Mouse (Mus musculus) forebrain, postnatal 0 days (tissue): ENCODE data around the gene Galk1. TPM values are rescaled to one million over a fixed set of nuclear protein-coding genes. Genes with fewer than 3 reads are reported as not detected.

Source experiments
- ATAC-seq: fragments of 200-750 bp; cut with Nextera tagmentation; 2 replicates; pipeline ENCODE4 v1.8.0; 2017; ENCODE audit warnings: mild to moderate bottlenecking, moderate library complexity
- DNase-seq: peaks from one replicate; pipeline ENCODE4 v3.0.0-alpha.2; 2015
- H3K27ac ChIP-seq: fragments of 300-500 bp; sonication (generic); 2 replicates; pipeline ENCODE4 v1.5.1; 2014; ENCODE audit warnings: low read depth, mild to moderate bottlenecking, antibody characterized with exemption, low read length, moderate library complexity, mixed read lengths
- H3K27me3 ChIP-seq: fragments of 300-500 bp; sonication (generic); 2 replicates; pipeline ENCODE4 v1.6.1; 2014; ENCODE audit warnings: mild to moderate bottlenecking, low read length, mixed read lengths; ENCODE audit not compliant: insufficient read depth
- H3K36me3 ChIP-seq: fragments of 300-500 bp; sonication (generic); 2 replicates; pipeline ENCODE4 v1.6.1; 2014; ENCODE audit warnings: mild to moderate bottlenecking, moderate library complexity; ENCODE audit not compliant: insufficient read depth
- H3K4me1 ChIP-seq: fragments of 300-500 bp; sonication (generic); 2 replicates; pipeline ENCODE4 v1.6.1; 2014; ENCODE audit warnings: antibody characterized with exemption; ENCODE audit not compliant: insufficient read depth
- H3K4me2 ChIP-seq: fragments of 300-500 bp; sonication (generic); 2 replicates; pipeline ENCODE4 v1.6.1; 2014; ENCODE audit warnings: low read depth, mild to moderate bottlenecking, moderate library complexity
- H3K4me3 ChIP-seq: fragments of 300-500 bp; sonication (generic); 2 replicates; pipeline ENCODE4 v1.5.1; 2014; ENCODE audit warnings: low read depth, low read length, mixed read lengths
- H3K9ac ChIP-seq: fragments of 300-500 bp; sonication (generic); 2 replicates; pipeline ENCODE4 v1.6.1; 2014; ENCODE audit warnings: mild to moderate bottlenecking
- H3K9me3 ChIP-seq: fragments of 300-500 bp; sonication (generic); 2 replicates; pipeline ENCODE4 v1.6.1; 2016; ENCODE audit warnings: low read length
- CTCF ChIP-seq: sonication (generic); IDR thresholded peaks from 2 replicates; pipeline ENCODE4 v1.5.1; 2016; ENCODE audit warnings: antibody characterized with exemption, control low read depth, low read depth
- WGBS: fragments of 180-500 bp; shearing (Covaris S2); extraction: QIAGEN DNeasy Blood & Tissue Kit; methylation state at CpG from one replicate; pipeline ENCODE4 v1.1.7; 2014; 5-methylcytosine and 5-hydroxymethylcytosine counted together
- polyA plus RNA-seq: library from polyadenylated mRNA; unstranded; fragments of >200 nt; fragmentation: Nextera tagmentation; extraction: Ambion mirVana; gene quantifications from 2 replicates; pipeline ENCODE4 v1.2.1, GENCODE M21; 2015
- total RNA-seq: library from RNA; depleted of rRNA; stranded (reverse); fragments of >200 nt; gene quantifications from 2 replicates; pipeline ENCODE4 v1.2.3, GENCODE M21; 2014

The Galk1 gene
- total and polyA plus RNA-seq, 2 experiments from 2014 or later: 42.6 to 61.1 TPM

DNA sequence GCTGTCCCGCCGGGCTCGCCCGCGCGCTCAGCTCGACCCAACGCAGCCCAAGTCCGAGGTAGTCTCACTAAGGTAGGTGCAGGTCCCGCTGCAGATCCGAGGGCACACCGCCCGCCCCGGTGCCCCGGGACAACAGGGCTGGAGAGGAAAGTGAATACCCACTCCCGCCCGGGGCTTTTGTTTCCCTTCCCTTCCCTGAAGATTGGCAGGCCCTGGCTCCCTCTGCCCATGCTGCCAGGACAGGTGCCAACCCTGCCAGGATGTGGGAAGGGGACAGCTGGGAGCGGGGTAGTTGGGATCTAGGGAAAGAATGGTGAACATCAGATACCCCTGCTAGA, 37.5 kb downstream of the Galk1 start:
- no peak overlapping the region for H3K27ac ChIP-seq
- H3K36me3 ChIP-seq: no peaks in the 10 kb centered on the region
- H3K27me3 ChIP-seq: peaks cover 15% of the 10 kb centered on the region
- H3K4me1 ChIP-seq: 0 out of 2 replicates have a peak, but pooled peaks cover 4% of the 10 kb centered on the region
- no peaks in the 10 kb centered on the region for H3K9me3 ChIP-seq
- ATAC-seq: no peak
- 3% methylated on average over 18 of the region's 18 CpGs for WGBS
- H3K4me2 ChIP-seq: peak overlapping the region; percentile 66
- H3K9ac ChIP-seq: 0 out of 2 replicates have a peak overlapping the region, but pooled peaks have one; percentile 28
- peak; percentile 25 for DNase-seq
- no peak for TF ChIP-seq CTCF
- H3K4me3 ChIP-seq: peak overlapping the region; percentile 34

DNA sequence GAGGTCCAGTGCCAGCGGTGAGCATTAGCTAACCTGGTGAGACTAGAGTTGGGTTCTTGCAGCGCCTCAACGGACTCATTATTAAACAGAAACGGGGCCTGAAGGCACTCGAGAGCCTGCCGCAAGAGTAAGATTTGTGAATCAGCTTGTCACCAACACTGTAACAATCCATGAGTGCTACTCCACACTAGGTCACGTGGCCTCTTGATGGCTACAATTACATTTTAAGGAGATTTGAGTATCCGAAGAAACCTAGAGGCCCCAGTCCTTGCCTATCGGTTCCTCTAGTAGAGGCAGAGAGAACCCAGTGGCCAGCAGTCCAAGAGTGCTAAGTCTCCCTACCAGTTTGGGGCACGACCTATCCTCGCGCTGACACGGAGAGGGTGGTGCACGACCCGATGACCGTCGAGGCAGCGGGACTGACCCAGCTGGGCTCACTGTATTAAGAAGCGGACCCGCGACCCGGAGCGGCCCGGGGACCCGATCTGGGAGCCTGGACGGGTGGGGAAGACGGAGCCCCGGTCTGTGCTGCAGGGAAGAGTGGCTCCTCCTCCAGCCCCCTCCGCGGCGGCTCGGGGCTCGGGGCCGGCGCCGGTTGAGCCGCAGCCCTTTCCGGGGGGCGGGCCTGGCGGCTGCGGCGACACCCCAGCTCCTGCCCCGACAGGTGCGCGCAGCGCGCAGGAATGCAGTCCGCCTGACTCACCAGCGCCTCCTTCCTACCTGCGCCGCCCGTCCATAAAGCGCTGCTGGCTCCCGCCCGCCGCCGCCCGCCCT, 38.0 kb downstream of the Galk1 start, which contains the start of gene Itgb4:
TSS of gene Itgb4 (plus strand) at position 401 of the 774 bp plus-strand sequence.
- WGBS: 12% methylated on average over 51 of the region's 58 CpGs
- no peaks in the 10 kb centered on the region for H3K36me3 ChIP-seq
- no peak within 1 kb of the TSS for H3K27ac ChIP-seq
- DNase-seq: no peak
- H3K4me2 ChIP-seq: peak within 1 kb of the TSS; percentile 66
- TF ChIP-seq CTCF: peak; percentile 3; the same call in 1 of the 2 replicates
- H3K4me1 ChIP-seq: 0 out of 2 replicates have a peak, but pooled peaks cover 4% of the 10 kb centered on the region
- ATAC-seq: no peak; the same call in 1 of the 2 replicates
- peak within 1 kb of the TSS; percentile 34 for H3K4me3 ChIP-seq
- H3K9ac ChIP-seq: peak within 1 kb of the TSS; percentile 28; the same call in 1 of the 2 replicates
- no peaks in the 10 kb centered on the region for H3K9me3 ChIP-seq
- H3K27me3 ChIP-seq: peaks cover 15% of the 10 kb centered on the region

DNA sequence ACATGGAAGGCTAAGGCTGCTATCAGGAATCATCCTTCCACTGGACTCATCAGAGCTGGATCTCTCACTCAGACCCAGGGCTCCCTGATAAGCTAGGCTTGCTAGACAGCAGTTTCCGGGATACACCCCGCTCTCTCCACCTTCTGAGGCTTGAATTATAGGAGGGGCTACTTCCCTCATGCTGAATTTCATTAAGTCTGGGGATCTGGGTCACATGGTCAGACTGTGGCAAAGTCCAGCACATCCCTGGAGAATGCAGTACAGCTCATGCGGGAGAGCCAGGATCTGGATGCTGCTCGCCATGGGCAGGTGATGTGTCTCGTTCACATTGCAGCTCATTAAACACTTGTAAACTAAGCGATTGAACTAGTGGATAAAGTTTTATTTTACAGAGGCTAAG, 41.5 kb downstream of the Galk1 start:
- Histone ChIP-seq H3K9ac (no peak overlapping the region), H3K4me3 (no peak overlapping the region), H3K9me3 (no peaks in the 10 kb centered on the region), H3K4me1 (0 out of 2 replicates have a peak, but pooled peaks cover 4% of the 10 kb centered on the region), H3K4me2 (no peak overlapping the region), H3K27me3 (peaks cover 15% of the 10 kb centered on the region), H3K36me3 (peaks cover 11% of the 10 kb centered on the region), H3K27ac (no peak overlapping the region)
- 72% methylated on average over 6 of the region's 6 CpGs for WGBS
- ATAC-seq: no peak
- no peak for TF ChIP-seq CTCF
- no peak for DNase-seq

DNA sequence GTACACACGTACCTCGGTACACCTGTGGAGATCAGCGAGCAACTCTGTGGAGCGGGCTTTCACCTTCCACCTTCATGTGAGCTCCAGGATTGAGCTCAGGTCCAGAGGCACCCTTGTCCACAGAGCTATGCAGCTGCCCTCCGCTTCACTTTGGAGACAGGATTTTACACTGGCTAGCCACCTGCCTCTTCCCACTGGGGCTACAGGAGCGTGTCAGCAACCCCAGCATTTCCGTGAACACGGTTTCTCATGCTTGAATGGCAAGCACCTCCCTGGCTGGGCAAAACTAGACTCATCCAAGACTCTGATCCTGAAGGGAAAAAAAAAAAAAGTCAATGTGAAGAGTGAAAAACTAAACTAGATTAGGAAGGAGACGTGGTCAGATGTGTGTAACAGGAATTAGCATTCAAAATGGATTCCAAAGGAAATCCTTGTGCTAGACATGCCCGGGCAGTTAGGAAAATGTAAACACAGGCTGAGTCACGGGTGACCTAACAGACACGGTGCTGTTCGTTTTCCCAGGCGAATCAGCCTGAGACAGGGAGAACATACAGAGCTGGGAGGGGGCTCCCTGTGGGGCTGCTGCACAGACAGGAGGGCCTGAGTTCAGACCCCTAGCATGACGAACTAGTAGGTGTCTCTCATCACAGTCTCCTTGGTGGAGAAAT, 42.4 kb downstream of the Galk1 start:
- 73% methylated on average over 15 of the region's 15 CpGs for WGBS

DNA sequence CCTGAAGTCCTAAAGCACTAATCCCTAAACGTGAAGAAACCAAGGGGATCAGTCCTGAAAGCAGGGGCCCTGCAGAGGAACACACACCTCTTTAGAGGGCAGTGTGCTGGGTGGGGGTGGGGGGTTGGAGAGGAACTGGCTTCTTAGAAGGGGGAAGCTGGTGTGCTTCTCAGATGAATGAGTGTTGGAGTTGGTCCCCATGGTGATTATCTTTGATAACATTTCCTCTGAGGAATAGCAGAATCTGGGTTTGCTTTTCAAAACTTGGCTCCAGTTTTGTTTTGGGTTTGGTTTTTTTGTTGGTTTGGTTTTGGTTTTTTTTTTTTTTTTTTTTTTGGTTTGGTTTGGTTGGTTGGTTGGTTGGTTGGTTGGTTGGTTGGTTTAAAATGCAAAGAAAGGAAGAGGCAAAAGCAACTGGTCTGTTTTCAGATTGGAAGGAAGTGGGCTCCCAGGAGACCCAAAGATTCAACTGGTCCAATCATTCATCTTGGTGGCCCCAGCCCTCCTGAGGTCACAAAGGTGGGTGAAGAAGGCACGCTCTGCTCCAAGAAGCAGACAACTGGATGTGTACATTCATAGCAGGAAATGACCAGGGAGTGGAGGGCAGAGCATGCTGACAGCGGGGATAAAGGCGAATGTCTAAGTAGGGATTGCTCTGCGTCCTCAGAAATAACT, 43.7 kb downstream of the Galk1 start:
- H3K9me3 ChIP-seq: no peaks in the 10 kb centered on the region
- no peak overlapping the region for H3K27ac ChIP-seq
- no peak for TF ChIP-seq CTCF
- no peak overlapping the region for H3K9ac ChIP-seq
- no peaks in the 10 kb centered on the region for H3K4me1 ChIP-seq
- WGBS: 65% methylated on average over 5 of the region's 5 CpGs
- H3K4me2 ChIP-seq: no peak overlapping the region
- H3K27me3 ChIP-seq: peaks cover 3% of the 10 kb centered on the region
- H3K4me3 ChIP-seq: no peak overlapping the region
- peaks cover 32% of the 10 kb centered on the region for H3K36me3 ChIP-seq
- ATAC-seq: no peak
- DNase-seq: no peak

More for the DNA sequence above, 42.4 kb downstream of the Galk1 start:
- Histone ChIP-seq H3K27me3 (peaks cover 12% of the 10 kb centered on the region), H3K36me3 (peaks cover 20% of the 10 kb centered on the region), H3K4me1 (0 out of 2 replicates have a peak, but pooled peaks cover 4% of the 10 kb centered on the region), H3K27ac (no peak overlapping the region), H3K9me3 (no peaks in the 10 kb centered on the region), H3K4me2 (no peak overlapping the region), H3K9ac (no peak overlapping the region), H3K4me3 (no peak overlapping the region)
- TF ChIP-seq CTCF: no peak
- no peak for DNase-seq
- no peak for ATAC-seq

DNA sequence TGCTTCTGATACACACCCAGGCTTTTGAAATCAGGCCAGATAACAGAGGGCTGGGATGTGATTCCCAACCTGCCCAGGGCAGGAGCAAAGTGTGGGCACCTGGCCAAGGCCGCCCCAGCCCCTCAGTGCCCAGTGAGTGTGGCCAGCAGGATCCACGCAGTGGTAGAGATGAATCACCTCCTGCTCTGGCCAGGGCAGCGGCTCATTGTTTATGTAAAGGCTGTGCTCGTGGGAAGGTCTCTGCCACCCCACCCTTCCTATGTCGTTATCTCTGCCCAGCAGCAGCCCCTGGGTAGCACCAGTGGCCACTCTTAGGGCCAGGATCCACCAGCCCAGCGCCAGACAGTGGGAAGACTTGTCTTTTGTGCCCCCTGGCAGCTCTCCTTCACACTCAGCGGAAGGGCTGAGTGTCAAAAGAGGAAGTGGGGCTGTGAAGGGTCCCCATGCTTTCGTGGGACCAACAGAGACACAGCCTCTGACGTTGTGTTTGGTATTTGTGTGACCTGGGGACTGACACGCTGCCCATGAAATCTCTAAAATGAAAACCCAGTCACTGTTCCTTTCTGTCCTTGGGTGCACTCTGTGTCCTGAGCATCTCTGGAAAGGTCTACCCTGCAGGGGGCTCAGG, 47.4 kb downstream of the Galk1 start:
- DNase-seq (no peak), ATAC-seq (no peak)
- TF ChIP-seq CTCF: no peak
- Histone ChIP-seq H3K9ac (no peak overlapping the region), H3K36me3 (peaks cover 70% of the 10 kb centered on the region), H3K27ac (no peak overlapping the region), H3K4me1 (no peaks in the 10 kb centered on the region), H3K27me3 (no peaks in the 10 kb centered on the region), H3K9me3 (no peaks in the 10 kb centered on the region), H3K4me2 (no peak overlapping the region), H3K4me3 (no peak overlapping the region)
- 85% methylated on average over 10 of the region's 10 CpGs for WGBS
